Mouse (Mus musculus) neural tube, embryonic 15.5 days (tissue): ENCODE data around the gene Prkcz. TPM values are rescaled to one million over a fixed set of nuclear protein-coding genes. Genes with fewer than 3 reads are reported as not detected.
"Not testable (repeated sequence)": the region's sequence is repeated elsewhere in the genome, so short reads cannot be mapped to it uniquely, and the experiment has no call there.

Experiments used
- ATAC-seq: fragments of 200-750 bp; cut with Nextera tagmentation; 2 replicates; pipeline ENCODE4 v1.8.0; 2017; ENCODE audit warnings: mild to moderate bottlenecking, moderate TSS enrichment, moderate library complexity; ENCODE audit not compliant: low FRiP score
- H3K27ac ChIP-seq: fragments of 300-500 bp; sonication (generic); replicated peaks from 2 replicates; pipeline ENCODE4 v1.5.1; 2015; ENCODE audit warnings: mild to moderate bottlenecking, inconsistent platforms
- H3K27me3 ChIP-seq: fragments of 300-500 bp; sonication (generic); replicated peaks from 2 replicates; pipeline ENCODE4 v1.6.1; 2015; ENCODE audit warnings: inconsistent platforms
- H3K36me3 ChIP-seq: fragments of 300-500 bp; sonication (generic); 2 replicates; pipeline ENCODE4 v1.6.1; 2015; ENCODE audit warnings: inconsistent platforms
- H3K4me1 ChIP-seq: fragments of 300-500 bp; sonication (generic); 2 replicates; pipeline ENCODE4 v1.6.1; 2015; ENCODE audit warnings: inconsistent platforms
- H3K4me2 ChIP-seq: fragments of 300-500 bp; sonication (generic); 2 replicates; pipeline ENCODE4 v1.6.1; 2015; ENCODE audit warnings: inconsistent platforms, mild to moderate bottlenecking, moderate library complexity
- H3K4me3 ChIP-seq: fragments of 300-500 bp; sonication (generic); replicated peaks from 2 replicates; pipeline ENCODE4 v1.5.1; 2015; ENCODE audit warnings: mild to moderate bottlenecking, inconsistent platforms
- H3K9ac ChIP-seq: fragments of 300-500 bp; sonication (generic); replicated peaks from 2 replicates; pipeline ENCODE4 v1.6.1; 2015; ENCODE audit warnings: mild to moderate bottlenecking, inconsistent platforms
- H3K9me3 ChIP-seq: fragments of 300-500 bp; sonication (generic); replicated peaks from 2 replicates; pipeline ENCODE4 v1.6.1; 2016; ENCODE audit warnings: inconsistent platforms
- whole genome bisulfite sequencing: fragments of 180-500 bp; shearing (Covaris S2); methylation state at CpG from one replicate; pipeline ENCODE4 v1.1.7; 2015; ENCODE audit warnings: mixed read lengths; 5-methylcytosine and 5-hydroxymethylcytosine counted together
- polyA plus RNA-seq: library from polyadenylated mRNA; unstranded; fragments of >200 nt; fragmentation: Nextera tagmentation; extraction: Ambion mirVana; gene quantifications from 2 replicates; pipeline ENCODE4 v1.2.1, GENCODE M21; 2015

Gene Prkcz
- polyA plus RNA-seq, 1 experiment from 2014 or later = 87.4 TPM

DNA sequence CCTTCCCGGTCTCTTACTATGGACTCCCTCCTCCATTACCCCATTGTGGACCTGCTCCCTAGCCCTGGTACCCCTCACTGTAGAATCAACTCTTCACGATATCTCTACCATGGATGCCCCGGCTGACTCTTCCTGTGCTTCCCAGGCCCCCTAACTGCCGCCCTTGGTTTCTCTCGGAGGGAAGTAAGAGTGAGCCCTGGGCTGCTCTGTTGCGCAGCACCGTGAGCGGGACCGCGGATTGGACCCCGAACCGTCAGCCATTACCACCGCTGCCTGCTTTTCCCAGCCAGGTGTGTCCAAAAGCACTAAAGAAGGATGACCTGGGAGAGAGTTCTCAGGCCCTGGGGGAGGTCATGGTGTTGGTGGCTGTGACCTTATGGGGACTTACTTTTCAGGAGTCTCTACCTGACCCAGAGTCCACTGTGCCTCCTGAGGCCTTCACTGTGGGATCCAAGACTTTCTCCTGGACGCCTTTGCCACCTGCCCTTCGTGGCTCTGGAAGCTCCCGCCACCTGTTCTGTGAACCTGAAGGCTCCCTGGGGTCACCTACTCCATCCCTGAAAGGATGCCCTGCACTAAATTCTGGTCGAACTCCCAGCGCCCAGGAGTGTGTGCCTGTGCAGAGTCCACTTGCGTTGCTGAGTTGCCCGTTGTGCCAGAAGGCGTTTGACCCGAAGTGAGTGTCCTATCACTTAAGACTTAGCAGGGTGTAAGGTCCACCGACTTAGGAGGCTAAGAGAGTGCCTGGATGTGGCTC is 110.6 kb downstream of the Prkcz start:
- peak; percentile 45 for ATAC-seq
- 9% methylated on average over 23 of the region's 23 CpGs for WGBS

DNA sequence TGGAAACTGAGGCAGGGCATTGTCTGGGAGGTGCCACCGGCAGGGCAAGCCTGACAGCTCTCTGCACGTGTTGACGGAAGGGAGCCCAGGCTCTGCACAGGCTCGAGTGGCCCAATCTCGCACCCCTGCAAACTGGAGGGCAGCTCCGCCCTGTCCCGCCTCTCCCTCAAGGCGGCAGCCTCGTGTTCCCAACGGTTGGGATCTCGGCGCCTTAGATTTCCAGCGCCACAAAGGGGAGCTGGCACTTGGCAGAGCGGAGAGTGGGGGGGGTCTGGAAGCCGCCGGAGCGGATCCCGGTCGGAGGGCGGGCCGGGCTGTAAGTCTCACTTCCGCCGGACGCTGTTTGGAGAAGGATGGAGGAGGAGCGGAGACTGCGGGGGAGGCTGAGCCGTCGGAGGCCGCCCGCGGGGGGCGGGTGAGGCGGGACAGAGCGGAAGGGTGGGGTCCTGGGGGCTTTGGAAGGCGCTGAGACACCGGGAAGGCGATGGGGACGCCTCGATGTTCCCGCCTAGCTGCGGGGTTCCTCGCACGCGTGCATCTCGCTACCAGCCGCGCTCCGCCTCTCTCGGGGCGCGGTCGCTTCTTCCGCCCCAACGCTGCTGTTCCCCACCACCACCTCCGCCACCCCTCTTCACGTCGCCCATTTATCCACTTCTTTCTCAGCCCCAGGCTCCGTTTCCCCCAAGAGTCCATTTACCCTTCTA is 111.4 kb downstream of the Prkcz start, which contains the start of gene Faap20:
Faap20 (plus strand) TSS at position 155 of the 704 bp plus-strand sequence.
- Histone ChIP-seq H3K4me1 (peaks cover 59% of the 10 kb centered on the region), H3K9me3 (no peaks in the 10 kb centered on the region), H3K36me3 (no peaks in the 10 kb centered on the region; the same call in 1 of the 2 replicates), H3K27me3 (no peaks in the 10 kb centered on the region), H3K4me3 (peak within 1 kb of the TSS; percentile 64), H3K4me2 (peak within 1 kb of the TSS; percentile 95), H3K9ac (peak within 1 kb of the TSS; percentile 86), H3K27ac (peak within 1 kb of the TSS; percentile 97)
- ATAC-seq = peak; percentile 92
- WGBS = under 1% methylated on average over 36 of the region's 58 CpGs

More for the DNA sequence above, 110.6 kb downstream of the Prkcz start:
- Histone ChIP-seq H3K36me3 (no peaks in the 10 kb centered on the region; the same call in 1 of the 2 replicates), H3K4me2 (peak overlapping the region; percentile 95), H3K9ac (peak overlapping the region; percentile 86), H3K9me3 (no peaks in the 10 kb centered on the region), H3K4me3 (peak overlapping the region; percentile 64), H3K4me1 (peaks cover 59% of the 10 kb centered on the region), H3K27ac (peak overlapping the region; percentile 97), H3K27me3 (no peaks in the 10 kb centered on the region)

DNA sequence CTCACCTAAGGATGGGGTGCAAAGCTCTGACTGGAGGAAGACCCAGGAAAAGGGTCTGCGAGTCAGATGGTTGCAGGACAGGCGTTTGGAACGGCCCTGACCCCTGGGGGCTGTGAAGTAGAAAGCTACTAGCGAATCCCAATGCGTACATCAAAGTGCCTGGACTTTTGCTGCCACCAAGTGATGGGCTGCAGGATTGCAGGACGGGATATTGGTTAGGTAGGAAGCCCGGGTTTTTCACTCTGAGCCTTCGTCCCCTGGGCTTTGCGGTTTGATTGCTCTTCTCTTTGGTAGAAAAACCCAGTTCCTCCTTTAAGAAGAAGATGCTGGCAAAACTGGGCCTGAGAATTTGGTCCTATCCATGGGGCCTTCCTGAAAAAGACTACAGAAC is 111.9 kb downstream of the Prkcz start:
- Histone ChIP-seq H3K9ac (peak overlapping the region; percentile 86), H3K27me3 (no peaks in the 10 kb centered on the region), H3K4me1 (peaks cover 59% of the 10 kb centered on the region), H3K4me2 (peak overlapping the region; percentile 95), H3K27ac (peak overlapping the region; percentile 97), H3K4me3 (peak overlapping the region; percentile 64), H3K9me3 (no peaks in the 10 kb centered on the region), H3K36me3 (no peaks in the 10 kb centered on the region; the same call in 1 of the 2 replicates)
- WGBS = under 1% methylated on average over 9 of the region's 9 CpGs
- peak; percentile 80 for ATAC-seq

DNA sequence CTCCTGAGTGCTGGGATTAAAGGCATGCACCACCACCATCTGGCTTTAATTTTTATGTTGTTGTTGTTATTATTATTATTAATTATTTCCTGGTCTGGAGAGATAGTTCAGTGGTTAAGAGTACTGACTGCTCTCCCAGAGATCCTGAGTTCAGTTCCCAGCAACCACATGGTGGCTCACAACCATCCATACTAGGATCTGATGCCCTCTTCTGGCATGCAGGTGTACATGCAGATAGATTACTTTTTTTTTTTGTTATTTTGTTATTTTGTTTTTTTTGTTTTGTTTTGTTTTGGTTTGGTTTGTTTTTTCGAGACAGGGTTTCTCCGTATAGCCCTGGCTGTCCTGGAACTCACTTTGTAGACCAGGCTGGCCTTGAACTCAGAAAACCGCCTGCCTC is 113.1 kb downstream of the Prkcz start:
- ATAC-seq, H3K9me3 ChIP-seq, H3K27ac ChIP-seq, H3K27me3 ChIP-seq, H3K4me3 ChIP-seq, H3K36me3 ChIP-seq, H3K4me2 ChIP-seq, H3K9ac ChIP-seq: not testable (repeated sequence)
- WGBS = 98% methylated on average over 3 of the region's 3 CpGs
- H3K4me1 ChIP-seq = peaks cover 49% of the 10 kb centered on the region

DNA sequence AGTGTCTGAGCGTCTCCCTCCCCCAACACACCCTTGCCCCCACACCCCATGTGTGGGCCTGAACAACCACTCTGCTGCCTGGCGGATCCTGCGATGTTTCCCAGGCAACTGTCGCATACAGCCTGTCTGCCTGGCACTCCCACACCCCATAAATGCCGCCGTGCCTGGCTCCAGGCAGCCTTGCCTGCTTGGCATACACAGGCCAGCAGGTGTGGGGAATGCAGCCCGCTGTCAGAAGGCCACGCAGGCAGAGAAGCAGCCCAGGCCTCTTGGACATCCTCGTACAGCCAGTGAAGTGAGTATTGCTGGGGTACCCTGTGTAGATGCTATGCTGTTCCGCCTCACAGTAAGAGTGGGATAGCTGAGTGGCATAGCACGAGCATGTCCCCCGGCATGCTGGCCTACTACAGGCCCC is 114.5 kb downstream of the Prkcz start:
- Histone ChIP-seq H3K9ac (no peak overlapping the region; the same call in 1 of the 2 replicates), H3K4me2 (no peak overlapping the region), H3K4me3 (no peak overlapping the region), H3K9me3 (no peaks in the 10 kb centered on the region), H3K36me3 (no peaks in the 10 kb centered on the region), H3K27me3 (no peaks in the 10 kb centered on the region), H3K4me1 (peaks cover 36% of the 10 kb centered on the region), H3K27ac (peak overlapping the region; percentile 73)
- WGBS = 57% methylated on average over 12 of the region's 12 CpGs
- no peak for ATAC-seq

DNA sequence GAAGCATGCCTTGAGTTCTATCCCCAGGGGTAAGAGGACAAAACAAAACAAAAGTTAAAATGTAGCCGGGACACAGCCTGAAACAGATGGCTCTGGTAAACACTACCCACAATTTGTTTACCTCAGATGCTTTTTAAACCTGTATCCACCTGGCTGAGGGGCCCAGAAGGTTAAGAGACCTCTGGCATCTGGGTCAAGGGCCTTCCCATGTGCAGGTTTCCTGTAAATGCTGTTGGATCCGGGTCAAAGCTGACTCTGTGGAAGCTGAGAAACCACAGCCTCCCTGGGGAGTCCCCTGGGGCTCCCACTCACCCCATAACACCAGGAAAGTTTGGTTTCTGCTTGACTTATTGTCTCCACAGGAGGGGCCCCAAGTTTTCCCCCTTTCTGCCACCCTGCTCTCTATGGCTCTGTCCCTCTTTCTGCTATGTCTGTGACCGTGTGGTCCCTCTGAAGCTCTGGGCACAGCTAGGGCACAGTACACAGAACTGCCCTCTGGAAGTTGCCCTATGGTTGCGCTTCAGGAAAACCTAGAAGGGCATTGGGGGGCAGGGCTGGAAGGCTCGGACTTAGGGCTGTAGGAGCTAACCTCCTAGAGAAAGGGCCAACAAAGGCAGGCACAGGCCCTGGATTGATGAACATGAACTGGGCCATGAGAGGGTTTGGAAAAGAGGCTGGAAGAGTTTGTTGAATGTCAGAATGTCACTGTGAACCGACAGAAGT is 115.2 kb downstream of the Prkcz start:
- Histone ChIP-seq H3K9me3 (no peaks in the 10 kb centered on the region), H3K27me3 (no peaks in the 10 kb centered on the region), H3K4me3 (no peak overlapping the region), H3K27ac (peak overlapping the region; percentile 73), H3K36me3 (no peaks in the 10 kb centered on the region), H3K4me2 (no peak overlapping the region), H3K4me1 (peaks cover 28% of the 10 kb centered on the region), H3K9ac (no peak overlapping the region; the same call in 1 of the 2 replicates)
- 61% methylated on average over 6 of the region's 6 CpGs for WGBS
- no peak for ATAC-seq

DNA sequence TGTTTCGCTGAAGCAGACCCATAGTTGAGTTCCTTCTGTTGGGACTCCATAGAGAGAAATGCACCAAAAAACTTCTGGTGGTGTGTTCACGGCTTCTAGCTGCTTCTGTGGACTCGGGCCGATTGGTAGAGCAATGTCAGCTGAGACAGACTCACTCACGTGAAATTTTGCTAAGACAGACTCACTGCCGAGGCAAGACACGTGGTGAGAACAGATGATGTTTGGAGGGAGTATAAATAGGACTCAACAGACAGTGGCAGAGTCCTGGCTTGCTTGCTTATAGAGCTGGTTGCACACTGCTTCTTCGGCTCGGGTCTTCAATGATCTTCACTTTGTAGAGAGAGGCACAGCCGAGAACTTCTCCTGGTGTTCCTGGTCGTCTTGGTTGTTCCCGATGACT is 117.9 kb downstream of the Prkcz start:
- 86% methylated on average over 12 of the region's 12 CpGs for WGBS
- H3K4me2 ChIP-seq = no peak overlapping the region
- no peaks in the 10 kb centered on the region for H3K27me3 ChIP-seq
- H3K9ac ChIP-seq = no peak overlapping the region
- peaks cover 13% of the 10 kb centered on the region for H3K4me1 ChIP-seq
- no peak overlapping the region for H3K4me3 ChIP-seq
- no peaks in the 10 kb centered on the region for H3K36me3 ChIP-seq
- no peak overlapping the region for H3K27ac ChIP-seq
- no peaks in the 10 kb centered on the region for H3K9me3 ChIP-seq
- no peak for ATAC-seq

DNA sequence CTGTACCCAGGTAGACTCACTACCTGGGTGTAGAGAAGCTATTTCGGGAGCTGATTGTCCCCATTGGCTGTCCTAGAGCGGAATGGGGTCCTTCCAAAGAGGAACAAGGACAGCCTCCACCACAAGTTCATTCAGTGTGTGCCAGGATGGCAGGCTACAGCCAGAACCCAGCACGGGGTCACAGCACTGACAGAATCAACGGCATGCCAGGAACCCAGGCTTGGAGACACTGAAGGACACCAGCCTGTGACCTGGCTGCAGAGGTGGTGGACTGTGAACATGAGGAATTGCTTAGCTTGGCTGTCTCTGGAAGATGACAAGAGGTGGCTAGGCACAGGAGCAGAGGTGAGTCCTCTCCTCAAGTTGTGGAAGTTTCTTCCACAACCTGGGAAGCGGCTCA is 118.9 kb downstream of the Prkcz start:
- WGBS = 94% methylated on average over 5 of the region's 5 CpGs
- no peaks in the 10 kb centered on the region for H3K9me3 ChIP-seq
- H3K36me3 ChIP-seq = no peaks in the 10 kb centered on the region

DNA sequence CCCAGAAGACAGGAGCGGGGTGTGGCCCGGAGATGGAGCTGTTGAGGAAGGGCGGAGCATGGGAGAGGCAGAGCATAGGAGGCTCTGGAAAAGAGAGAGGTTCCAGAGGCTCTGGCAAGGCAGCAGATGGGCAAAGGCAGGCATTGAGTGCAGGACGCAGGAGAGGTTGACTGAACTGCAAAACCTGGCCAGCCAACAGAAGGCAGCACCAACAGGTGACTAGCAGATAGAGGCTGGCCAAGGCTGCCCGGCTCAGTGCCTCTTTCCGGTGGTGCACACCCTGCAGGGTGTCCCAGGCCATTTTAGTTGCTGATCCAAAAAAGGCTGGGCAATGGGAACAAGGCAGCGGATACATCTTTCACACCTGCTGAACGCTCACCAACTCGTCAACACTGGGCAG is 119.4 kb downstream of the Prkcz start:
- no peak overlapping the region for H3K27ac ChIP-seq
- no peaks in the 10 kb centered on the region for H3K27me3 ChIP-seq
- WGBS = 82% methylated on average over 9 of the region's 9 CpGs
- no peak overlapping the region for H3K9ac ChIP-seq
- ATAC-seq = no peak
- peaks cover 19% of the 10 kb centered on the region for H3K4me1 ChIP-seq
- no peaks in the 10 kb centered on the region for H3K9me3 ChIP-seq
- H3K4me3 ChIP-seq = no peak overlapping the region
- no peak overlapping the region for H3K4me2 ChIP-seq
- H3K36me3 ChIP-seq = no peaks in the 10 kb centered on the region

More for the DNA sequence above, 118.9 kb downstream of the Prkcz start:
- ATAC-seq = no peak
- H3K27ac ChIP-seq = no peak overlapping the region
- H3K9ac ChIP-seq = no peak overlapping the region
- H3K4me2 ChIP-seq = no peak overlapping the region
- no peaks in the 10 kb centered on the region for H3K27me3 ChIP-seq
- no peak overlapping the region for H3K4me3 ChIP-seq
- H3K4me1 ChIP-seq = peaks cover 18% of the 10 kb centered on the region

DNA sequence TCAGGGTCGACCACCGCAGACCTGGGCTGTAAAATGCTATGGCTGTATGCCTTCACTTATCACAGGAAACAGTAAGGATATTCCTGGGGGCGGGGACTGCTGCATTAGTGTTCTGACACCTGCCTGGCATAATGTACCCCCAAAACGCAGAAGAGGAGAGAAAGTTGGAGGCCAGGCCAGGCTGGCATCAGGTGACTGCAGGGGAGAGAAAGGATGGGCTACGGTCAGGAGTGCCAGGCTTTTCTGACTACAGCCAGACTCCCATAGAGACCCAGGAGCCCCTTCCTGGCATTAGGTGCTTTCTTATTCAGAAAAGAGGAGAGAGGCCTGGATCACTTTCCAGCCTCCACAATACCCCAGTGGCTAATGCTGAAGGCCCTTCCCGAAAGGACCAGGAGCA is 121.7 kb downstream of the Prkcz start:
- Histone ChIP-seq H3K9me3 (no peaks in the 10 kb centered on the region), H3K36me3 (no peaks in the 10 kb centered on the region), H3K4me1 (peaks cover 30% of the 10 kb centered on the region), H3K4me2 (no peak overlapping the region), H3K9ac (no peak overlapping the region), H3K27me3 (no peaks in the 10 kb centered on the region), H3K27ac (no peak overlapping the region), H3K4me3 (no peak overlapping the region)
- WGBS = 50% methylated on average over 6 of the region's 6 CpGs
- ATAC-seq = no peak

DNA sequence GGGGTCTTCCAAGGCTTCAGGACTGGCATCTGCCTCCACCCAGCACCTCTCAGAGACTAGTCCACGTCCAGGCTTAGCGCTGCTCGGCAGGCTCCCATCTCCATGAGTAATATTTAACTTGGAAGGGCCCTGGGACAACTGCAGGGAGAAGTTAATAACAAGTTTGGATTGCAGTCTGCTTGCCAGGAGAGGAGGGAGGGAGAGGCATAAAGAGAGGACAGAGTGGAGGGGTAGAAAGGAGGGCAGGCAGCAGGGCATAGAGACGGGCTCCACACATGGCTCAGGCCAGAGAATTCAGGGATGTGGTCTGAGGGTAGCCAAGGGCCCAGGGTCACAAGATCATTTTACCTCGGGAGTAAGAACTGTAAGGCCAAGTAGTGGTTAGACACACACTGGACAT is 122.9 kb downstream of the Prkcz start:
- Histone ChIP-seq H3K36me3 (no peaks in the 10 kb centered on the region), H3K4me2 (no peak overlapping the region), H3K27me3 (no peaks in the 10 kb centered on the region), H3K4me3 (no peak overlapping the region), H3K27ac (no peak overlapping the region), H3K9me3 (no peaks in the 10 kb centered on the region), H3K9ac (no peak overlapping the region), H3K4me1 (peaks cover 42% of the 10 kb centered on the region)
- ATAC-seq = no peak
- WGBS = 63% methylated on average over 5 of the region's 5 CpGs
